Mouse (Mus musculus) heart, embryonic 11.5 days (tissue): ENCODE measurements at regions not wholly inside any gene's neighbourhood (a gene's known extent, or its start where the extent isn't known, plus 50 kb on each side); places are given as distances from the start of the nearest gene placed in this dataset.

Source experiments
- ATAC-seq: fragments of 200-750 bp; cut with Nextera tagmentation; replicated peaks from 2 replicates; pipeline ENCODE4 v1.8.0; 2017; ENCODE audit warnings: moderate library complexity; ENCODE audit not compliant: insufficient number of reproducible peaks, low FRiP score, low TSS enrichment
- H3K27ac ChIP-seq: fragments of 300-500 bp; sonication (generic); 2 replicates; pipeline ENCODE4 v1.5.1; 2014; ENCODE audit warnings: mild to moderate bottlenecking, low read depth, low read length
- H3K27me3 ChIP-seq: fragments of 300-500 bp; sonication (generic); 2 replicates; pipeline ENCODE4 v1.6.1; 2014; ENCODE audit warnings: mild to moderate bottlenecking, low read length, mixed read lengths; ENCODE audit not compliant: control insufficient read depth, insufficient read depth
- H3K36me3 ChIP-seq: fragments of 300-500 bp; sonication (generic); 2 replicates; pipeline ENCODE4 v1.6.1; 2014; ENCODE audit warnings: mild to moderate bottlenecking, low read length, moderate library complexity, mixed read lengths; ENCODE audit not compliant: control insufficient read depth, insufficient read depth
- H3K4me1 ChIP-seq: fragments of 300-500 bp; sonication (generic); 2 replicates; pipeline ENCODE4 v1.6.1; 2014; ENCODE audit warnings: low read length; ENCODE audit not compliant: control insufficient read depth, insufficient read depth
- H3K4me2 ChIP-seq: fragments of 300-500 bp; sonication (generic); 2 replicates; pipeline ENCODE4 v1.6.1; 2014; ENCODE audit warnings: mild to moderate bottlenecking, moderate library complexity
- H3K4me3 ChIP-seq: fragments of 300-500 bp; sonication (generic); 2 replicates; pipeline ENCODE4 v1.5.1; 2014; ENCODE audit warnings: low read depth, low read length
- H3K9ac ChIP-seq: fragments of 300-500 bp; sonication (generic); 2 replicates; pipeline ENCODE4 v1.6.1; 2014; ENCODE audit warnings: mild to moderate bottlenecking, low read depth, low read length, moderate library complexity
- H3K9me3 ChIP-seq: fragments of 300-500 bp; sonication (generic); replicated peaks from 2 replicates; pipeline ENCODE4 v1.6.1; 2016; ENCODE audit warnings: low read length; ENCODE audit not compliant: control insufficient read depth
- WGBS: fragments of 180-500 bp; shearing (Covaris S2); extraction: QIAGEN DNeasy Blood & Tissue Kit; methylation state at CpG from one replicate; pipeline ENCODE4 v1.1.7; 2014; ENCODE audit not compliant: insufficient replicate concordance; 5-methylcytosine and 5-hydroxymethylcytosine counted together

GRCm38 (mm10) chr1:183639332-183639731 lies 221.3 kb downstream of the Hhipl2 start:
- Histone ChIP-seq H3K27ac (no peak overlapping the region), H3K9ac (no peak overlapping the region), H3K4me3 (no peak overlapping the region), H3K9me3 (no peaks in the 10 kb centered on the region), H3K4me2 (no peak overlapping the region), H3K36me3 (no peaks in the 10 kb centered on the region), H3K4me1 (no peaks in the 10 kb centered on the region), H3K27me3 (no peaks in the 10 kb centered on the region)
- no peak for ATAC-seq
- 41% methylated on average over 7 of the region's 7 CpGs for WGBS

DNA sequence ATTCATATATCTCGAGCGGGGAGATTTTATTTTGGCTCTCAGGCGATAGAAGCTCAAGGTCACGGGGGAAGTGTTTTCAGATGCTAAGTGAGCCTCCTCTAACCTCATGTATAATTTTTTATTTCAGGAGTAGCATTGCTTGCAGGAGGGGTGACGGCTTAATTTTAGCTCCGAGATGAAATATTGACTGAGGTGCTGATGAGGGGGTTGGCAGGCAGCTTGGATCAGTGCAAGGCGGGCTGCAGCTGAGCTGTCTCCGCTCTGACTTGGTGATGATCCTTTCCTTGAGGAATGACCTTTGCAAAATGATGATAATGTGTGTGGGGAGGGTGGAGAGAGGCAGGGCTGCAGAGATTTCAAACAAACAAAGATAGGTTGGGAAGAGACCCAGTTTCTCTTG lies 222.6 kb downstream of the Hhipl2 start:
- no peaks in the 10 kb centered on the region for H3K36me3 ChIP-seq
- no peak overlapping the region for H3K27ac ChIP-seq
- H3K4me3 ChIP-seq = no peak overlapping the region
- H3K27me3 ChIP-seq = no peaks in the 10 kb centered on the region
- ATAC-seq = no peak
- no peaks in the 10 kb centered on the region for H3K4me1 ChIP-seq
- no peak overlapping the region for H3K9ac ChIP-seq
- 75% methylated on average over 8 of the region's 8 CpGs for WGBS
- no peaks in the 10 kb centered on the region for H3K9me3 ChIP-seq
- H3K4me2 ChIP-seq = no peak overlapping the region

GRCm38 (mm10) chr1:183644001-183644400 lies 226.0 kb downstream of the Hhipl2 start:
- no peak for ATAC-seq
- WGBS = 44% methylated on average over 2 of the region's 2 CpGs
- no peaks in the 10 kb centered on the region for H3K36me3 ChIP-seq
- H3K27ac ChIP-seq = no peak overlapping the region
- H3K4me3 ChIP-seq = no peak overlapping the region
- no peak overlapping the region for H3K4me2 ChIP-seq
- H3K9ac ChIP-seq = no peak overlapping the region
- H3K27me3 ChIP-seq = no peaks in the 10 kb centered on the region
- H3K4me1 ChIP-seq = no peaks in the 10 kb centered on the region
- no peaks in the 10 kb centered on the region for H3K9me3 ChIP-seq

DNA sequence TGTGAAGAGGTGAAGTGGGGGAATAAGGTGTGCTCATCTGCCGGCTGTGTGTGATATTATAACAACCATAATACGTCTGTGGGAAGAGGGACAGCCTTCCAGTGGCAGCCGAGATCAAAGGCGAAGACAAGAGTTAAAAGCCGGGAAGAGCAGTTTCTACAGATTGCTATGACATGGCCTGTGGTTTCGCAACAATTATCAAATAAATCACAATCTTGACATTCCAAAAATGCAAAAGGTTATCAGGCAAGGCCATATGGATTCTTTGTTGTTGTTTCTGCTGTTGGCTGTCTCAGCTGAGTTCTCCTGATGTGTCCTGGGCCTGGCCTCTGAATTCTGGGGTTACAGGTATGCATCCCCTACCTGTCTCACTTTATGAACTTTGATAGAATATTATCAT lies 235.9 kb downstream of the Hhipl2 start:
- no peaks in the 10 kb centered on the region for H3K36me3 ChIP-seq
- WGBS = 70% methylated on average over 6 of the region's 6 CpGs
- H3K27ac ChIP-seq = no peak overlapping the region
- H3K9ac ChIP-seq = no peak overlapping the region
- H3K27me3 ChIP-seq = no peaks in the 10 kb centered on the region
- no peak overlapping the region for H3K4me2 ChIP-seq
- H3K4me3 ChIP-seq = no peak overlapping the region
- ATAC-seq = no peak
- no peaks in the 10 kb centered on the region for H3K4me1 ChIP-seq
- no peaks in the 10 kb centered on the region for H3K9me3 ChIP-seq

DNA sequence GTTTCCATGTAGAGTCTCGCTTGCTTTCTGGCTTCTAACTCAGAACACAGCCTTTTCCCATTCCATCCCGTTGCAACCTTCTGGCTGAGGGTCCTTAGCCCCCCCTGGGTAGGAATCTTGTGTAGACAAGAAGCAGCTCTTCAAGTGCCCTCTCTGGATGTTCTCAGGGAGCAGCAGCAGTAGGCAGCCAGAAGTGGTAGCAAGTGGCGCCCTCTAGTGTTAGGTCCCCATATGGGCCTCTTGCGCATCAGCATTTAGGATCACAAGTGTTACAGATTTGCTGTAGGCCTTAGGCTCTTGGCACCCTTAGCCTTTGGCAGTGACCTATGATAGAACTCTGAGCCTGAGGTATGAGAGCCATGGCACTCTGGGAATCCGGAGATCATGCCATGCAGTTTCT lies 239.0 kb downstream of the Hhipl2 start:
- Histone ChIP-seq H3K4me2 (no peak overlapping the region), H3K9me3 (no peaks in the 10 kb centered on the region), H3K27ac (no peak overlapping the region), H3K27me3 (no peaks in the 10 kb centered on the region), H3K4me3 (no peak overlapping the region), H3K4me1 (no peaks in the 10 kb centered on the region), H3K9ac (no peak overlapping the region), H3K36me3 (no peaks in the 10 kb centered on the region)
- WGBS = 56% methylated on average over 5 of the region's 5 CpGs
- ATAC-seq = no peak

- no peaks in the 10 kb centered on the region for H3K9me3 ChIP-seq
- no peak for ATAC-seq
- H3K27me3 ChIP-seq = no peaks in the 10 kb centered on the region
- no peak overlapping the region for H3K4me3 ChIP-seq
- no peak overlapping the region for H3K27ac ChIP-seq
- no peak overlapping the region for H3K4me2 ChIP-seq
- H3K9ac ChIP-seq = no peak overlapping the region
- H3K4me1 ChIP-seq = no peaks in the 10 kb centered on the region
- 84% methylated on average over 2 of the region's 2 CpGs for WGBS
- H3K36me3 ChIP-seq = no peaks in the 10 kb centered on the region
These were observed 242.5 kb downstream of the Hhipl2 start for GRCm38 (mm10) chr1:183660541-183660940.

DNA sequence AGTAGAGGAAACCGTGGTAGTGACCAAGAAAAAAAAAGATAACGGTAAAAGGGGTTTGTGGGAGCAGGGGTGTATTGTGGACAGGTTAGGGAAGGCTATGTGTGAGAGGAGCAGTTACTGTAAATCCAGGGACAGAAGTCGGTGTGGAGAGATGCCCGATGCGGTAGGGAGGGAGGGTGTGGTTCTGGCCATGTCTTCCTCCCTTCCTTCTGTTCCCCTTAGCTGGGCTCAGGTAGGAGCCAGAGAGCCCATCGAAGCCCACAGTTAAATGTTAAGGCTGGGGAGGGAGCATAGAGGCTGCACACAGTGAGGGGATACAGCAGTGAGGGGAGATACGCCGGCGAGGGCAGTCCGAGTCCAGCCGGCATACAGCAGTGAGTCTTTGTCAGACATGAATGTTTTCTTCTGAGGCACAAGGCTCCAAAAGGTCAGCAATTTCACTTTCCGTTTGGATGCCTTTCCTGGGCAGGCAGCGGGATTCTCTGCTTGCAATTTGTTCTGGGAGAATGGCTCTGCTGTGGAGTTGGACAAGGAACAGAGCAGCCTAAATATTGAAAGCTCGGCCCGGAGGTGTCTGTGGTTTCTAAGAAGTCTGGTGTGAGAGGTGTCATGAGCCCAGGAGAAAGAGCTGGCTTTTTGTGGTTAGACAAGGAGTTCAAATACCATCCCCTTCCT lies 244.5 kb downstream of the Hhipl2 start:
- no peak for ATAC-seq
- 82% methylated on average over 15 of the region's 15 CpGs for WGBS
- H3K36me3 ChIP-seq = no peaks in the 10 kb centered on the region
- H3K4me2 ChIP-seq = no peak overlapping the region
- H3K9ac ChIP-seq = no peak overlapping the region
- no peaks in the 10 kb centered on the region for H3K9me3 ChIP-seq
- no peak overlapping the region for H3K27ac ChIP-seq
- no peaks in the 10 kb centered on the region for H3K4me1 ChIP-seq
- no peaks in the 10 kb centered on the region for H3K27me3 ChIP-seq
- H3K4me3 ChIP-seq = no peak overlapping the region

GRCm38 (mm10) chr1:183669271-183669670 lies 251.3 kb downstream of the Hhipl2 start:
- ATAC-seq = no peak
- H3K27me3 ChIP-seq = peaks cover 4% of the 10 kb centered on the region; the same call in 1 of the 2 replicates
- no peaks in the 10 kb centered on the region for H3K9me3 ChIP-seq
- no peak overlapping the region for H3K9ac ChIP-seq
- H3K4me1 ChIP-seq = no peaks in the 10 kb centered on the region
- no peak overlapping the region for H3K27ac ChIP-seq
- H3K36me3 ChIP-seq = no peaks in the 10 kb centered on the region
- no peak overlapping the region for H3K4me3 ChIP-seq
- no peak overlapping the region; the same call in 1 of the 2 replicates for H3K4me2 ChIP-seq
- WGBS = 74% methylated on average over 8 of the region's 8 CpGs

GRCm38 (mm10) chr1:183669674-183670073 lies 251.7 kb downstream of the Hhipl2 start:
- H3K27ac ChIP-seq = no peak overlapping the region
- H3K27me3 ChIP-seq = peaks cover 4% of the 10 kb centered on the region; the same call in 1 of the 2 replicates
- ATAC-seq = no peak
- 49% methylated on average over 11 of the region's 11 CpGs for WGBS
- H3K9me3 ChIP-seq = no peaks in the 10 kb centered on the region
- no peak overlapping the region for H3K9ac ChIP-seq
- no peaks in the 10 kb centered on the region for H3K4me1 ChIP-seq
- no peaks in the 10 kb centered on the region for H3K36me3 ChIP-seq
- H3K4me3 ChIP-seq = no peak overlapping the region
- H3K4me2 ChIP-seq = peak overlapping the region; percentile 0; the same call in 1 of the 2 replicates
